Mouse (Mus musculus) testis, adult 2 months (tissue): ENCODE data around the gene Psat1.

Source experiments
- CTCF ChIP-seq: fragments of 200-500 bp; IDR thresholded peaks from 2 replicates; pipeline ENCODE4 v1.5.1; 2012; ENCODE audit warnings: low read depth, mild to moderate bottlenecking, inconsistent platforms, low read length, moderate library complexity; ENCODE audit not compliant: control insufficient read depth, insufficient read depth, insufficient replicate concordance
- POLR2A ChIP-seq: fragments of 200-500 bp; IDR thresholded peaks from 2 replicates; pipeline ENCODE4 v1.6.1; 2012; ENCODE audit warnings: low read depth, mild to moderate bottlenecking, inconsistent platforms, low read length, moderate library complexity; ENCODE audit not compliant: control insufficient read depth

- TF ChIP-seq CTCF: no peak
- TF ChIP-seq POLR2A: no peak
Measured at GRCm38 (mm10) chr19:15882705-15883426, 64.3 kb downstream of the Psat1 start.
